Mouse (Mus musculus) natural killer cell, adult 2 months (primary cell): ENCODE data around the gene Gm9733.
"Not testable (repeated sequence)": the region's sequence is repeated elsewhere in the genome, so short reads cannot be mapped to it uniquely, and the experiment has no call there.

Experiments used
- DNase-seq, 2 experiments: peaks; one replicate each; pipeline ENCODE4 v3.0.0; 2022; ENCODE audit warnings: low spot score in 2 of 2

The Gm9733 gene

DNA sequence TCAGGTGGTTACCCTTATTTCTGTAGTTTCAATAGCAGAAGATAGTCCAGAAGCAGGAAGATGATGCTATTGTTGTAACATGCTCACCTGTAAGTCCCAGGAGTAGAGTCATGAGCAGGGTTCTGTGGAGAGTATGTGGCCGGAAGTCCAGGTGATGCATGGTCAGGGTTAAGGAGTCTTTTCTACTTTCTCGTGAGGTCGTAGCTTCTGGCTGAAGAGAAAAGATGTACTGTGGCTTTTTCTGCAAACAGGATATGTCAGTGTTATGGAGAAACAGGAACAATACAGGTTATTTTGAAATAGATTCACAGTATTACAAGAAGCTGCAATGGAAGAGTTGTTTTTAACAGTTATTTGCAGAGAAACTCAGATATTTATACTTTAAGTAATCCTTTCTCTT lies at the start of gene Gm9733:
Gene Gm9733 (minus strand): TSS at position 240 of the 400 bp plus-strand sequence.
- DNase-seq = no peak

DNA sequence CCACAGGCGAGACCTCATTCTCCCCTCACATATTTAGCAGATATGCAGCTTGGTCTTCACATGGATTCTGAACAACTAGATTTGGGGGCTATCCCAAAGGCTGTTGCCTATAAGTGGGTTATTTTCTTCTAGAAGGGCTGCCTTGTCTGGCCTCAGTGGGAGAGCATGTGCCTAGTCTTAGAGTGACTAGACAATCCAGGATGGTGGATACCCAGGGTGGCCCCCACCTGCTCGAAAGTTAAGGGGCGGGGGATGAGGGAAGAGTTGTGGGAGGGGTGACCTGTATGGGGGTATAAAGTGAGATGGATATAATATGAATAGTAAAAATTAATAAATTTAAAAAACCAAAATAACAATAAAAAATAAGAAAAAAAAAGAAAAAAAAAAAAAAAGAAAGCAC lies 23.6 kb upstream of the Gm9733 start:
- not testable (repeated sequence) for DNase-seq

GRCm38 (mm10) chr3:15350318-15350717 lies 18.2 kb upstream of the Gm9733 start:
- DNase-seq = not testable (repeated sequence)

- not testable (repeated sequence) for DNase-seq
Measured at GRCm38 (mm10) chr3:15345606-15346005, 13.5 kb upstream of the Gm9733 start.

GRCm38 (mm10) chr3:15340287-15340686 lies 8.2 kb upstream of the Gm9733 start:
- DNase-seq = no peak

DNA sequence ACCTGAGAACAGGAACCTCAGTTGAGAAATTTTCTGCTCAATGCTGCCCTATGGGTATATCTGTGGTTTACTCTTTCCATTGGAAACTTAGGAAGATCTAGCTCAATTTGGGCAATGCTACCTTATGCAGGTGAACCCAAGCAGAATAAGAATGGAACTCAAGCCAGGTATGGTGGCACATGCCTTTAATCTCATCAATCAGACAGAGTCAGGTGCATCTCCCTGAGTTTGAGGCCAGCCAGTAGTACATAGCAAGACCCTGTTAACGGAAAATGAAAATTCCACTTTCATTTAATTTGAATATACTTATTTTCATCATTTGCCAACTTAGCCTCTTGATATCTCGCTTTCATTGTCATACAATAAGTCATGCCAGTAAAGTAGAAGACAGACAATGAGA lies 2.1 kb upstream of the Gm9733 start:
- no peak for DNase-seq

DNA sequence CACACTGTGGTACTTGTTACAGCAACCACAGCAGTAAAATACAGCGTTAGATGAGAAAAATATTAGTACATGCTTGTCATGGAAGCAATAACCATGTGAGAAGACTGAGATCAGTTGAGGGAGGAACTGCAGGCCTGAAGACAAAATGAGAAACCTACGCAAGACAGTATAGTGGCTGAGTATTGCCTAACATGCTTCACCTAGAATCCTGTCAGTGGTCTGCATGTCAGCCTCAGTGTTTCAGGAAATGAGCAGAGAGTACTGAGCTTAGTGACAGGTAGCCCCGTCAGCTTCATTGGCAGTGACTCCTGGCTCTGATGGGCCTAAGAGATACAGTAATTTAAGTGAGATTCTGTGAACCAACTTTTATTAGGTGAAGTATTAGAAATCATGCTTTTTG lies 557 bp downstream of the Gm9733 start:
- DNase-seq = no peak

DNA sequence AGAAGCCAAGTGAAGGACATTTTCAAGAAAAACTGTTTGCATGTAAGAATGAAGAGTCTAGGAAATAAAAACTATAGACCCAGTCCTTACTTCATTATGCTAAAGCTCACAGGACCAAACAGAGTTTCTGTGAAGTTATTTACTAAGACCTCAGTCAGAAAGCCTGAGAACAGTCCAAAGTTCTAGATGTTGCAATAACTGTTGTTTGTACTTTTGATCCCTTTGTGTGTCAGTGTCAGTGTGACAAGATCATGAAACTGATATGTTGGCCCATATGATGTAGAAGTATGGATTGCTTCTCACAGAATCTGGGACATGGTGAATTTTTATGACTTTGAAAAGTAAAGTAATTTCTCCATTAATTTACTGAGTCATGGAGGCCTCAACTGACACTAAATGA lies 2.6 kb downstream of the Gm9733 start:
- DNase-seq = no peak

GRCm38 (mm10) chr3:15284424-15285328 lies 47.4 kb downstream of the Gm9733 start:
- peak in 1 of 2 experiments; percentile 21 for DNase-seq

DNA sequence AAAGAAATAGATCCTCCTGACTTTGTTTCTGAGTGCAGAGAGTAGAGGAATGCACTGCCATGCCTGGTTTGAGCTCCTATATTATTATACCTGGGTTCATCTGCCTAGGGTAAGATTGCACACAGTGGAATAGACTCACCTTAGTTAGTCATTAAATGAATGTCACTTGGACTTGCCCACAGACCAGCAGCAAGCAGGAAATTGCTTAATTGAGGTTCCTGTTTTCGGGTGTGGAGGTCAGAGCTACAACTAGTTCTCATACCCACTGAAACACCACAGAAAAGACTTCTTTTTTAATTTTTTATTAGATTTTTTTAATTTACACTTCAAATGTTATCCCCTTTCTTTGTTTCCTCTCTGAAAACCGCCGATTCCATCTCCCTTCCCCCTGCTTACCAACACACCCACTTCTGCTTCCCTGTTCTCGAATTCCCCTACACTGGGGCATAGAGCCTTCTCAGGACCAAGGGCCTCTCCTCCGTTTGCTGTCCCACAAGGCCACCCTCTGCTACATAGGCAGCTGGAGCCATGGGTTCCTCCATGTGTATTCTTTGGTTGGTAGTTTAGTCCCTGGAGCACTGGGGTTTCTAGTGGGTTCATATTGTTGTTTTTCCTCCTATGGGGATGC lies 56.1 kb downstream of the Gm9733 start:
- DNase-seq = no peak

GRCm38 (mm10) chr3:15264450-15264849 lies 67.7 kb downstream of the Gm9733 start:
- no peak for DNase-seq

- no peak for DNase-seq
Measured at GRCm38 (mm10) chr3:15255726-15256125, 76.4 kb downstream of the Gm9733 start.
